Mouse (Mus musculus): ENCODE results near the gene Igsf9. TPM values are rescaled to one million over a fixed set of nuclear protein-coding genes. Genes with fewer than 3 reads are reported as not detected.

Igsf9 gene
- total and polyA plus RNA-seq, 2 experiments from 2014 or later, result 13.5 to 33.0 TPM

DNA sequence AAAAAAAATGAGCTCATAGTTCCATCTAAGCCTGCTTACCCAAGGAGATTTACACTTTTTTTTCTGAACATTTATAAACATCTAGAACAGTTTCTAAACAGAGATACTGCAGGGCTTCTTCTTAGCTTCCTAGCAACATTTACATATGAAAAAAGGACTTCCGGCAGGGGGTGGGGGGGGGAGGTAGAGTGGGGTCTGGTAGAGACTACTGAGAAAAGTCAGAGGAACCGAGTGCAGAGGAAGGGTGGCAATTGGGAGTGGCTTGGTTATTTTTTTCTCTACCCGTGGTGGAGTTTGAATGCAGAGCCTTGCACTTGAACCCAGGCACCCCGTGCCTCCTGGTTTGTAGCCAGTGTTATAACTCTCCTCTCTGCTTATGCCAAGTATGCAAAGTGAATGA, 26.2 kb upstream of the Igsf9 start:
- WGBS, result 12% methylated on average over 4 of the region's 4 CpGs
- DNase-seq (ENCODE audit: low spot score) (no peak), ATAC-seq (no peak)
- H3K9ac ChIP-seq (replicated peaks; ENCODE audit: low read length), result no peak overlapping the region
- H3K4me2 ChIP-seq (ENCODE audit: low read depth, low read length), result no peak overlapping the region
- H3K27ac ChIP-seq, result no peak overlapping the region
- TF ChIP-seq CTCF (IDR thresholded peaks at IDR 0.05; ENCODE audit: low read depth), result no peak
- no peaks in the 10 kb centered on the region for H3K36me3 ChIP-seq (ENCODE audit: insufficient read depth, low read length)
- no peaks in the 10 kb centered on the region for H3K9me3 ChIP-seq (ENCODE audit: low read length)
- H3K4me1 ChIP-seq (ENCODE audit: insufficient read depth, low read length), result no peaks in the 10 kb centered on the region
- H3K27me3 ChIP-seq (ENCODE audit: insufficient read depth, low read length), result no peaks in the 10 kb centered on the region
- no peak overlapping the region for H3K4me3 ChIP-seq (ENCODE audit: low read length)

DNA sequence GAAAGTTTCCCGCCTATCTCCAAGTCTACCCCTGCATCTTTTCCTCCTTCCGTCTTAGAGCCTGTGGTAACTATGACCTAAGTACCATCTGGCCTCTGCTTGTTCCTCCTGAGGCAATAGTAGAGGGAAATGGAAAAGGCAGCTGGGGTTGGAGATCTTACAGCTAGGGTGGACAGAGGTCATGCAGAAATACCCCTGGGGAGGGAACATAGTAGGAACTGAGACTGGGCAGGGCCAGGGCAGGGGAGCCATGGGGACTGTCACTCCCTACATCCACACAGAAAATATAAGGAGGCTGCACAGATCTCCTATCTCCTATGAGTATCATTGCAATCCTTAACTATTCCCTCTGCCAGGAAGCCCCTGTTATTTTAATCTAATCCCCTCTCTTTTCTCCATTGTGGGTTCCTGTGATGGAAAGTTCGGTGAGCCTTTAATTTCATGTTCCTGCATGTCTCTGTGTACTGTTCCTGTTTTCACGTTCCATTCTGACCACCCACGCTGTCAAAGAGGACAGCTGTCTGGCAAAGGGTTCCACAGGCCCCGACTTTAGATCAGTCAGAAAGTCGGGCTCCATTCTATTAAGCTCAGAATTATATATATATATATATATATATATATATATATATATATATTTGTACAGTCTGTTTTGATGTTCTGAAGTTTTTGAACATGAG, 25.4 kb upstream of the Igsf9 start:
- H3K9ac ChIP-seq (replicated peaks; ENCODE audit: low read length), result no peak overlapping the region
- H3K36me3 ChIP-seq (ENCODE audit: insufficient read depth, low read length), result no peaks in the 10 kb centered on the region
- DNase-seq (ENCODE audit: low spot score) (no peak), ATAC-seq (no peak)
- H3K27me3 ChIP-seq (ENCODE audit: insufficient read depth, low read length), result no peaks in the 10 kb centered on the region
- H3K9me3 ChIP-seq (ENCODE audit: low read length), result no peaks in the 10 kb centered on the region
- no peak overlapping the region for H3K4me2 ChIP-seq (ENCODE audit: low read depth, low read length)
- H3K4me3 ChIP-seq (ENCODE audit: low read length), result no peak overlapping the region
- TF ChIP-seq CTCF (IDR thresholded peaks at IDR 0.05; ENCODE audit: low read depth), result no peak
- no peaks in the 10 kb centered on the region for H3K4me1 ChIP-seq (ENCODE audit: insufficient read depth, low read length)
- H3K27ac ChIP-seq, result no peak overlapping the region
- 66% methylated on average over 7 of the region's 7 CpGs for WGBS

DNA sequence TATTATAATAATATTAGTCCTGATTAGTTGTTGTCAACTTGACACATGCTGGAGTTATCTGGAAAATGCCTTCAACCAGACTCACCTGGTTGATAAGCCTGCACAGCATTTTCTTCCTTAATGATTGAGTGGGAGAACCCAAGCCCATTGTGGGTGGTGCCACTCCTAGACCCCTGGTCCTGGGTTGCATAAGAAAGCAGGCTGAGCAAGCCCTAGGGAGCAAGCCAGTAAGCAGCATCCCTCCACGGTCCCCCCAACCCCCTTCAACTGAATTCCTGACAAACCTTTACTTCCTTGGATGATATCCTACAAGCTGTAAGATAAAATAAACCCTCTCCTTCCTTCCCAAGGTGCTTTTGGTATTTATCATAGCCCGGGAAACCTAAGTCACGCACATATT, 24.4 kb upstream of the Igsf9 start:
- H3K4me2 ChIP-seq (ENCODE audit: low read depth, low read length), result no peak overlapping the region
- no peak for TF ChIP-seq CTCF (IDR thresholded peaks at IDR 0.05; ENCODE audit: low read depth)
- H3K9me3 ChIP-seq (ENCODE audit: low read length), result no peaks in the 10 kb centered on the region
- WGBS, result 94% methylated on average over 3 of the region's 3 CpGs
- H3K4me1 ChIP-seq (ENCODE audit: insufficient read depth, low read length), result no peaks in the 10 kb centered on the region
- no peak overlapping the region for H3K4me3 ChIP-seq (ENCODE audit: low read length)
- H3K36me3 ChIP-seq (ENCODE audit: insufficient read depth, low read length), result no peaks in the 10 kb centered on the region
- no peaks in the 10 kb centered on the region for H3K27me3 ChIP-seq (ENCODE audit: insufficient read depth, low read length)
- H3K27ac ChIP-seq, result no peak overlapping the region
- H3K9ac ChIP-seq (replicated peaks; ENCODE audit: low read length), result no peak overlapping the region
- no peak for ATAC-seq
- DNase-seq (ENCODE audit: low spot score), result no peak

DNA sequence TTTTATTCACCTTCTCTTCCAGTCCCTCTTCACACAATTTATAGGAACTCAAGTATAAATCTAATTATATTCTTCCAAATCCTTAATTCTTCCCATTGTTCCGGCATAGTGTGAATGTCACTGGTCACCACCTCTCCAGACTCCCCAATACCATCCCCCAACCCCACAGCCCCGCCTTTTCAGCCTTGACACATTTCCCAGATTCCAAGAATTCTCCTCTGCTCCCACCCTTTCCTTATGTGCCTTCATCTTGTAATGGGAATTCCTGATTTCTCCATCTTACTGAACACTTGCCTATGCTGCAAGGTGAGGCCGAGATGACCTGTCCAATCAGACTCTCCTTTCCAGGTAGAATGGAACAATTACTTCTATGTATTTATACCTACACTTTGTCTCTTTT, 23.5 kb upstream of the Igsf9 start:
- H3K4me2 ChIP-seq (ENCODE audit: low read depth, low read length), result no peak overlapping the region
- H3K4me3 ChIP-seq (ENCODE audit: low read length), result no peak overlapping the region
- WGBS, result 86% methylated on average over 3 of the region's 3 CpGs
- no peaks in the 10 kb centered on the region for H3K9me3 ChIP-seq (ENCODE audit: low read length)
- no peaks in the 10 kb centered on the region for H3K27me3 ChIP-seq (ENCODE audit: insufficient read depth, low read length)
- no peak overlapping the region for H3K27ac ChIP-seq
- H3K36me3 ChIP-seq (ENCODE audit: insufficient read depth, low read length), result no peaks in the 10 kb centered on the region
- DNase-seq (ENCODE audit: low spot score) (no peak), ATAC-seq (no peak)
- H3K9ac ChIP-seq (replicated peaks; ENCODE audit: low read length), result no peak overlapping the region
- no peak for TF ChIP-seq CTCF (IDR thresholded peaks at IDR 0.05; ENCODE audit: low read depth)
- no peaks in the 10 kb centered on the region for H3K4me1 ChIP-seq (ENCODE audit: insufficient read depth, low read length)

DNA sequence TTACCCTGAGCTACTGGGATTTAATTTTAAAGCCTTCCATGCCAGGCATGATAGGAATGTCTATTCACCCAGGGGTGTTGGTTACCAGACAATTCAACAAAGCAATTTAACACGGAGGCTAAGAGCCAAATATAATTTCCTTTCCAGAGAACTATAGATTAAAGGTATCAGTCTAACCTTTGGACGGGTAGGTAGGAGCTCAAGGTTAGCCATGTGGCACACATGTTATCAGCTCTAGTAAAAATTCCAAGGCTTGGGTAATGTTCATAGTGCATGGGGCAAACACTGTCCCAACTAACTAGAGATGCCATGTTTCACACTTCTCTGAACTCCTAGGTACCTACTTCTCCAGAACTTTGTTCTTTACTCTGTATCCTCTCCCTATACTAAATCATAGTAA, 20.0 kb upstream of the Igsf9 start:
- Histone ChIP-seq H3K4me3 (ENCODE audit: low read length) (no peak overlapping the region), H3K27ac (no peak overlapping the region), H3K36me3 (ENCODE audit: insufficient read depth, low read length) (no peaks in the 10 kb centered on the region), H3K27me3 (ENCODE audit: insufficient read depth, low read length) (no peaks in the 10 kb centered on the region), H3K4me2 (ENCODE audit: low read depth, low read length) (no peak overlapping the region), H3K4me1 (ENCODE audit: insufficient read depth, low read length) (no peaks in the 10 kb centered on the region), H3K9me3 (ENCODE audit: low read length) (no peaks in the 10 kb centered on the region), H3K9ac (replicated peaks; ENCODE audit: low read length) (no peak overlapping the region)
- DNase-seq (ENCODE audit: low spot score) (no peak), ATAC-seq (no peak)
- no peak for TF ChIP-seq CTCF (IDR thresholded peaks at IDR 0.05; ENCODE audit: low read depth)
- WGBS, result 65% methylated on average over 2 of the region's 2 CpGs

DNA sequence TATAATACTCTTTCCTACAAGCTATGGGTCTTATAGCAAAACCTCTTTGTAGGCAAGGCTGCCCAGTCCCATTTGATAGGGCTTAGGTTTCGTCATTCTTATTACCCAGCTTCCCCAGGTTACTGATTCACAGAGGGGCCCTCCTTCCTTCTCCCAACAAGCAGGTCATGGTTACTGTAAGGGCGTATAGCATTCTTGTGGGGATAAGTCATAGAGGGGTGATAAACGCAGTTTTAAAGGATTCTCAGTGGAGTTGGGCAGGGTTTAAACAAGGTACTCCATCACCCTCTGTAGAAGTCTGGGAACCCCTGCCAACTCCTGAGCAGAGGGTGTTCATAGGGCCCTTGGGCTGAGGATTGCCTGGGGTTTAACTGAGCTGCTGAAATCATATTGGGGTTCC, 19.1 kb upstream of the Igsf9 start:
- no peak overlapping the region for H3K27ac ChIP-seq
- no peak for TF ChIP-seq CTCF (IDR thresholded peaks at IDR 0.05; ENCODE audit: low read depth)
- WGBS, result 84% methylated on average over 3 of the region's 3 CpGs
- H3K9me3 ChIP-seq (ENCODE audit: low read length), result no peaks in the 10 kb centered on the region
- no peak overlapping the region for H3K4me3 ChIP-seq (ENCODE audit: low read length)
- no peaks in the 10 kb centered on the region for H3K4me1 ChIP-seq (ENCODE audit: insufficient read depth, low read length)
- H3K9ac ChIP-seq (replicated peaks; ENCODE audit: low read length), result no peak overlapping the region
- ATAC-seq (no peak), DNase-seq (ENCODE audit: low spot score) (no peak)
- H3K27me3 ChIP-seq (ENCODE audit: insufficient read depth, low read length), result no peaks in the 10 kb centered on the region
- H3K4me2 ChIP-seq (ENCODE audit: low read depth, low read length), result no peak overlapping the region
- H3K36me3 ChIP-seq (ENCODE audit: insufficient read depth, low read length), result no peaks in the 10 kb centered on the region

DNA sequence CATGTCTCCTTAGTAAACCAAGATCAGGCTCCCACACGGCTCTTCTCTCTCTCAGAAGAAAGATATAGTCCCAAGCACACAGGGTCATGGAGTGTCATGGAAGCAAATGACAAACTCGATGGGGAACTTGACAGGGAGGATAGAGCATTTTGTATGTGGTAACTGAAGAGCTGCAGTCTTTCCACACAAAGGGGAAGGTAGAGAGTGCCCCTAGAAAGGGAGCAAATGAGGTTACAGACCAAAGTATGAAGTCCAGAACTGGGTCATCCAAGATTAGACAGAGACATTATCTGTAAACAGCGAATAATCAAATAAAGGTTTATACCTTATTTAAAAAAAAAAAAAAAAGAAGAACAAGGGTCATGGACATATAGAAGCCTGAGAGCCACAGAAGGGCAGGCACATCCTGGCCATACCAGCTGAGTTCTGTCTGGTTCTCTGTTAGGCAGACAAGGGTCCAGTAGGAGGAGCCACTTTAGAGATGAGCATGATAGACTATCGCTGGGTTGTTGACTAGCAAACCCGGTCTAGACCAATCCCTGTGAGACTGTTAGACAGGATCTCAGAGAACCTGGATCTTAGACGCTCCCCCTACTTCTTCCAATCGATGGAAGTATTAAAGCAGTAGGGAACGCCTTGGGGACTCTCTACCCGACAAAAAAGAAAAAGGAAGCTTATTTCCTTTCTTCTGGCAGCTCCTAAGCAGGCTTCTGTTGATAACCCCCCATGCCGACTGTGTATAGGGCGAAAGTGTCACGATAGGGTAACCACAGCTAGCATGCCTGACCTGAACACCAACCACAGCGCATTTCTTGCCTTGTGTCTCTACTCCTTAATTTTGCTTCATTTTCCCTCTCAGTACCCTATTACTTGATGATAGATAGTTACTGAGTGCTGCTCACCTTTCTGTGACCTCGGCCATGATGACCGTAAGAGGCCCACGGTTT, 17.9 kb upstream of the Igsf9 start:
- Histone ChIP-seq H3K9me3 (ENCODE audit: low read length) (no peaks in the 10 kb centered on the region), H3K36me3 (ENCODE audit: insufficient read depth, low read length) (no peaks in the 10 kb centered on the region), H3K27ac (no peak overlapping the region), H3K9ac (replicated peaks; ENCODE audit: low read length) (no peak overlapping the region), H3K4me2 (ENCODE audit: low read depth, low read length) (no peak overlapping the region), H3K4me3 (ENCODE audit: low read length) (no peak overlapping the region), H3K27me3 (ENCODE audit: insufficient read depth, low read length) (no peaks in the 10 kb centered on the region), H3K4me1 (ENCODE audit: insufficient read depth, low read length) (no peaks in the 10 kb centered on the region)
- ATAC-seq (no peak), DNase-seq (ENCODE audit: low spot score) (no peak)
- TF ChIP-seq CTCF (IDR thresholded peaks at IDR 0.05; ENCODE audit: low read depth), result no peak
- WGBS, result 86% methylated on average over 16 of the region's 16 CpGs

Measured in hindbrain, postnatal 0 days (tissue).